Mouse (Mus musculus): ENCODE measurements around the gene Mum1. TPM values are rescaled to one million over a fixed set of nuclear protein-coding genes. Genes with fewer than 3 reads are reported as not detected.

Mum1 gene
- polyA plus RNA-seq, 1 experiment from 2014 or later = 51.5 TPM

GRCm38 (mm10) chr10:80258752-80259462 is 32.7 kb downstream of the Mum1 start:
- no peak overlapping the region; the same call in 1 of the 2 replicates for H3K4me2 ChIP-seq (ENCODE audit: low read length)
- no peak overlapping the region for H3K4me3 ChIP-seq (replicated peaks; ENCODE audit: low read depth, low read length)
- ATAC-seq (ENCODE audit: low FRiP score, low TSS enrichment) (no peak), DNase-seq (no peak)
- peaks cover 23% of the 10 kb centered on the region for H3K4me1 ChIP-seq (ENCODE audit: control insufficient read depth, insufficient read depth, low read length)
- no peak overlapping the region for H3K27ac ChIP-seq (replicated peaks; ENCODE audit: low read depth, low read length)
- H3K9me3 ChIP-seq (ENCODE audit: control insufficient read depth, low read length) = no peaks in the 10 kb centered on the region
- 94% methylated on average over 14 of the region's 14 CpGs for whole genome bisulfite sequencing
- no peak overlapping the region for H3K9ac ChIP-seq (replicated peaks; ENCODE audit: low read length)
- no peaks in the 10 kb centered on the region for H3K27me3 ChIP-seq (ENCODE audit: control insufficient read depth, insufficient read depth, low read length)
- peaks cover 49% of the 10 kb centered on the region for H3K36me3 ChIP-seq (ENCODE audit: control insufficient read depth, insufficient read depth, low read length)

DNA sequence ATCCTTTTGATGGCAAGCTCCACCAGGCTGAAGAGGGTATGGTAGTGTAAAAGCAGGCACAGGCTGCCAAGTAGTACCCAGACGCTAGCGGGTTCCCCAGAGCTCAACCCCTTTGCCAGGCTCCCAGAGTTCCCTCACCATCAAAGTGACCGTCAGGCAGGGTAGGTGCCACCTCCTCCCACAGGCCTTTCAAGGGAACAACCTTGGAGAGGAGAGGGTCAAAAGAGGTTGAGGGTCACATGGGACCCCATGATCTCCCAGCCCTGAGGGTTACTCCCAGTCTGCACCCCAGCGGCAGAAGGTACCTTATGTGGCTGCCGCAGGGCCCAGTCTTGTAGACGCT is 33.2 kb downstream of the Mum1 start:
- Histone ChIP-seq H3K9ac (replicated peaks; ENCODE audit: low read length) (no peak overlapping the region), H3K4me3 (replicated peaks; ENCODE audit: low read depth, low read length) (peak overlapping the region; percentile 37; the same call in 1 of the 2 replicates), H3K27me3 (ENCODE audit: control insufficient read depth, insufficient read depth, low read length) (no peaks in the 10 kb centered on the region), H3K4me2 (ENCODE audit: low read length) (peak overlapping the region; percentile 75), H3K36me3 (ENCODE audit: control insufficient read depth, insufficient read depth, low read length) (peaks cover 44% of the 10 kb centered on the region), H3K27ac (replicated peaks; ENCODE audit: low read depth, low read length) (no peak overlapping the region; the same call in 1 of the 2 replicates), H3K4me1 (ENCODE audit: control insufficient read depth, insufficient read depth, low read length) (peaks cover 23% of the 10 kb centered on the region), H3K9me3 (ENCODE audit: control insufficient read depth, low read length) (no peaks in the 10 kb centered on the region)
- DNase-seq (no peak), ATAC-seq (ENCODE audit: low FRiP score, low TSS enrichment) (no peak)
- 71% methylated on average over 6 of the region's 6 CpGs for WGBS

DNA sequence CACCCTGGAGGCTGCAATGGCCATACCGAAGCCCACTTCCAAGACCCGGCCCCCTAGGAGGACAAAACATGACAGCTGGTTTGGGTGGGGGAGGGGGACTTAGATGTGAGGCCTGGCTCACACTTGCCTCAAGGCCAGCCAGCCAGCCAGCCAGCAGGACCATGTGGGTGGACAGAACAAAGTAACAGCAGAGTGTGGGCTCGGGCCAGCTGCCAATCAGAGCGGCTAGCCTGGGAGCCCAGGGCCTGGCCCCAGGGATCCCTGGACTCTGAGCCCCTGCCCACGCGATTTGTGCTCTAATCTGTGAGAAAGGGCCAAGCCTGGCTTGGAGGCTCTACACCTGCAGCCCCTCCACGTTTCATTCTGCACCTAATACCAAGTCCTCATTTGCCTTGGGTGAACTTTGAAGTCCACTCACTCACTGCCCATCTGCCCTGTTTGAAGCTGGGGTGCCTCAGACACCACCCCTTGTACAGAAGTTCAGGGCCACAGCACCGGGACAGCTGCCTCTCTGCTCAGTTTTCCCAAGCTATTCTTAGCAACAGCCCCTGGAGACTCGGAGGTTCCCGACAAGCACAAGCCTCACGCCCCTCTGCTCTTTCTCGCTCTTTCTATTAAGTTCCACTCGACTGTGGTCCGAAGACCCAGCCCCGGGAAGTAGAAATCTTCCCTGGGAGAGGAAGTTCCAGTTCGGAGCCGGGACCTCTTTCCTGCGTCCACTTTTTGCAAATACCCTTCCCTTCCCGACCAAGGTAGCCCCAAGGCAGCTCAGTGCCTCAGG is 33.8 kb downstream of the Mum1 start:
- WGBS = 2% methylated on average over 19 of the region's 19 CpGs
- H3K4me3 ChIP-seq (replicated peaks; ENCODE audit: low read depth, low read length) = peak overlapping the region; percentile 37

GRCm38 (mm10) chr10:80260642-80261584 is 34.7 kb downstream of the Mum1 start, which contains the start of the genes Gamt and Dazap1:
Gene Gamt (minus strand): TSS chr10:80261012.
Gene Dazap1 (plus strand): TSS chr10:80261486.
- peak within 1 kb of the TSS; percentile 78 for H3K27ac ChIP-seq (replicated peaks; ENCODE audit: low read depth, low read length)
- peak within 1 kb of the TSS; percentile 37 for H3K4me3 ChIP-seq (replicated peaks; ENCODE audit: low read depth, low read length)
- peak; percentile 93 for DNase-seq
- WGBS = 1% methylated on average over 49 of the region's 49 CpGs
- peak within 1 kb of the TSS; percentile 75 for H3K4me2 ChIP-seq (ENCODE audit: low read length)
- no peaks in the 10 kb centered on the region for H3K27me3 ChIP-seq (ENCODE audit: control insufficient read depth, insufficient read depth, low read length)
- peak; percentile 77 for ATAC-seq (ENCODE audit: low FRiP score, low TSS enrichment)
- no peaks in the 10 kb centered on the region for H3K9me3 ChIP-seq (ENCODE audit: control insufficient read depth, low read length)
- peaks cover 27% of the 10 kb centered on the region for H3K4me1 ChIP-seq (ENCODE audit: control insufficient read depth, insufficient read depth, low read length)
- H3K36me3 ChIP-seq (ENCODE audit: control insufficient read depth, insufficient read depth, low read length) = peaks cover 29% of the 10 kb centered on the region
- H3K9ac ChIP-seq (replicated peaks; ENCODE audit: low read length) = peak within 1 kb of the TSS; percentile 60

More for the DNA sequence above, 33.8 kb downstream of the Mum1 start:
- Histone ChIP-seq H3K9me3 (ENCODE audit: control insufficient read depth, low read length) (no peaks in the 10 kb centered on the region), H3K36me3 (ENCODE audit: control insufficient read depth, insufficient read depth, low read length) (peaks cover 37% of the 10 kb centered on the region), H3K9ac (replicated peaks; ENCODE audit: low read length) (peak overlapping the region; percentile 60), H3K4me2 (ENCODE audit: low read length) (peak overlapping the region; percentile 75), H3K27ac (replicated peaks; ENCODE audit: low read depth, low read length) (peak overlapping the region; percentile 78), H3K4me1 (ENCODE audit: control insufficient read depth, insufficient read depth, low read length) (peaks cover 23% of the 10 kb centered on the region), H3K27me3 (ENCODE audit: control insufficient read depth, insufficient read depth, low read length) (no peaks in the 10 kb centered on the region)
- DNase-seq = peak; percentile 62
- no peak for ATAC-seq (ENCODE audit: low FRiP score, low TSS enrichment)

DNA sequence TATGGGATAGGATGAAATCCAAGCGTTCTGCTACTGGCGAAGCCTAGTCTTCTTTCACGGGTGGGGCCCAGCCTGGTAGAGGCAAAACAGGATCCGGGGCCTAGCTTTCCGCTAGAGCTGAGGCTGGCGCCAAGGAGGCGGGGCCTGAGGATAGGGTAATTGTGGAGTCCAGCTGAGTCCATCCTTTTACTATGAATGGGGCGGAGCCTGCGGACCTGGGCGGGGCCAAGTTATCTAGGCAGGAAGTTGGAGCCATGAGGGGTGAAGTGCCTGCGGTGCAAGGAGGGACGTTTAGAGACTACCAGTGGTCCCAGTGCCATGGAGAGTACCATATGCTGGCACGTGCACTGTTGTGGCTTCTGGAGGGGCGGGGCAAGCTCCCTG is 35.3 kb downstream of the Mum1 start:
- peak overlapping the region; percentile 37 for H3K4me3 ChIP-seq (replicated peaks; ENCODE audit: low read depth, low read length)
- H3K9me3 ChIP-seq (ENCODE audit: control insufficient read depth, low read length) = no peaks in the 10 kb centered on the region
- H3K9ac ChIP-seq (replicated peaks; ENCODE audit: low read length) = peak overlapping the region; percentile 60
- H3K4me1 ChIP-seq (ENCODE audit: control insufficient read depth, insufficient read depth, low read length) = peaks cover 34% of the 10 kb centered on the region
- 2% methylated on average over 14 of the region's 14 CpGs for WGBS
- peaks cover 22% of the 10 kb centered on the region for H3K36me3 ChIP-seq (ENCODE audit: control insufficient read depth, insufficient read depth, low read length)
- H3K27me3 ChIP-seq (ENCODE audit: control insufficient read depth, insufficient read depth, low read length) = no peaks in the 10 kb centered on the region
- ATAC-seq (ENCODE audit: low FRiP score, low TSS enrichment) = peak; percentile 42
- peak; percentile 87 for DNase-seq
- H3K4me2 ChIP-seq (ENCODE audit: low read length) = peak overlapping the region; percentile 75
- peak overlapping the region; percentile 78 for H3K27ac ChIP-seq (replicated peaks; ENCODE audit: low read depth, low read length)

DNA sequence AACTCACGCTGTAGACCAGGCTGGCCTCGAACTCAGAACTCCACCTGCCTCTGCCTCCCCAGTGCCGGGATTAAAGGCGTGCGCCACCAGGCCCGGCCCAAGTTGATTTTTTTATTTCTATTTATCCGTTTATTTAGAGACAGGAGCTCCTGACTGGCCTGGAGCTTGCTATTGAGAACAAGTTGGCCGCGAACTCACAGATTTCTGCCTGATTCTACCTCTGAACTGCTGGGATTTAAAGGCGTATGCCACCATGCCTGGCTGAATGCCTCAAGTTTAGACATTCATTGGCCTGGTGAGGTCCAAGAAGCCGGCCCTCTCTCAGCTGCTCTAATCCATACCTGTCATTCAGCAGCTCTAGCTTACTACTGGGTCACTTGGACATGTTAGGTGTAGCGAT is 35.9 kb downstream of the Mum1 start:
- DNase-seq (no peak), ATAC-seq (ENCODE audit: low FRiP score, low TSS enrichment) (no peak)
- Histone ChIP-seq H3K9ac (replicated peaks; ENCODE audit: low read length) (no peak overlapping the region), H3K36me3 (ENCODE audit: control insufficient read depth, insufficient read depth, low read length) (peaks cover 16% of the 10 kb centered on the region), H3K4me2 (ENCODE audit: low read length) (no peak overlapping the region; the same call in 1 of the 2 replicates), H3K9me3 (ENCODE audit: control insufficient read depth, low read length) (no peaks in the 10 kb centered on the region), H3K27ac (replicated peaks; ENCODE audit: low read depth, low read length) (no peak overlapping the region), H3K4me1 (ENCODE audit: control insufficient read depth, insufficient read depth, low read length) (peaks cover 39% of the 10 kb centered on the region), H3K4me3 (replicated peaks; ENCODE audit: low read depth, low read length) (no peak overlapping the region), H3K27me3 (ENCODE audit: control insufficient read depth, insufficient read depth, low read length) (no peaks in the 10 kb centered on the region)
- WGBS = 71% methylated on average over 12 of the region's 12 CpGs

DNA sequence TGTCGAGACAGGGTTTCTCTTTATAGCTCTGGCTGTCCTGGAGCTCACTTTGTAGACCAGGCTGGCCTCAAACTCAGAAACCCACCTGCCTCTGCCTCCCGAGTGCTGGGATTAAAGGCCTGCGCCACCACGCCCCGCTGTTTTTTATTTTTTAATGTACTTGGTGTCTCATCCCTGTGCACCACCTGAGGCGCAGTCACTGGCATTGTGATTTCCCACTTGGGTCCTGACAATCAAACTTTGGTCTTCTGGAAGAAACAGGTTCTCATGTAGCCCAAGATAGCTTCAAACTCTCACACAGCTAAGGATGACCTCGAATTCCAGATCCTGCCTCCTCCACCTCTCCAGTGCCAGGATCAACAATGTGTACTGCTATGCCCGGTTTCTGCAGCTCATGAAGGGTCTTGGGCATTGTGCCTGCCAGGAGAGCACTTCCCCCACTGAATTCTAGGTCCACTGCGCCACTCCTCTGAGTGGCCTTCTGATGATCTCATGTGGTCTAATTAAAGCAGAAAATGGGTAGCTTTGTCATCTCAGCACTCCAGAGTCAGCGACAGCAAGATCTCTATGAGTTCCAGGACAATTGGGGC is 36.6 kb downstream of the Mum1 start:
- ATAC-seq (ENCODE audit: low FRiP score, low TSS enrichment) (no peak), DNase-seq (no peak)
- Histone ChIP-seq H3K4me3 (replicated peaks; ENCODE audit: low read depth, low read length) (no peak overlapping the region), H3K27ac (replicated peaks; ENCODE audit: low read depth, low read length) (no peak overlapping the region), H3K9ac (replicated peaks; ENCODE audit: low read length) (no peak overlapping the region), H3K36me3 (ENCODE audit: control insufficient read depth, insufficient read depth, low read length) (peaks cover 17% of the 10 kb centered on the region), H3K4me1 (ENCODE audit: control insufficient read depth, insufficient read depth, low read length) (peaks cover 46% of the 10 kb centered on the region), H3K9me3 (ENCODE audit: control insufficient read depth, low read length) (no peaks in the 10 kb centered on the region), H3K27me3 (ENCODE audit: control insufficient read depth, insufficient read depth, low read length) (no peaks in the 10 kb centered on the region), H3K4me2 (ENCODE audit: low read length) (no peak overlapping the region)
- 96% methylated on average over 10 of the region's 10 CpGs for WGBS

Measured in midbrain, embryonic 14.5 days (tissue).